Mouse (Mus musculus) left cerebral cortex, adult 11 months (tissue): ENCODE data around the gene Rdh16f1.
"Not testable (repeated sequence)": the region's sequence is repeated elsewhere in the genome, so short reads cannot be mapped to it uniquely, and the experiment has no call there.

Source experiments
- DNase-seq: peaks from one replicate; pipeline ENCODE4 v3.0.0; 2022; ENCODE audit warnings: low spot score

The Rdh16f1 gene

GRCm38 (mm10) chr10:127829121-127829520, 69.5 kb downstream of the Rdh16f1 start:
- DNase-seq = no peak

- not testable (repeated sequence) for DNase-seq
These were observed 74.6 kb downstream of the Rdh16f1 start for GRCm38 (mm10) chr10:127834186-127834585.

GRCm38 (mm10) chr10:127835292-127835691, 75.7 kb downstream of the Rdh16f1 start:
- no peak for DNase-seq

- DNase-seq = not testable (repeated sequence)
These were observed 78.2 kb downstream of the Rdh16f1 start for GRCm38 (mm10) chr10:127837793-127838192.

GRCm38 (mm10) chr10:127838539-127838938, 79.0 kb downstream of the Rdh16f1 start:
- no peak for DNase-seq

- no peak for DNase-seq
These were observed 81.2 kb downstream of the Rdh16f1 start for GRCm38 (mm10) chr10:127840776-127841175.
